Mouse (Mus musculus): ENCODE measurements at regions not wholly inside any gene's neighbourhood (a gene's known extent, or its start where the extent isn't known, plus 50 kb on each side); places are given as distances from the start of the nearest gene placed in this dataset.

DNA sequence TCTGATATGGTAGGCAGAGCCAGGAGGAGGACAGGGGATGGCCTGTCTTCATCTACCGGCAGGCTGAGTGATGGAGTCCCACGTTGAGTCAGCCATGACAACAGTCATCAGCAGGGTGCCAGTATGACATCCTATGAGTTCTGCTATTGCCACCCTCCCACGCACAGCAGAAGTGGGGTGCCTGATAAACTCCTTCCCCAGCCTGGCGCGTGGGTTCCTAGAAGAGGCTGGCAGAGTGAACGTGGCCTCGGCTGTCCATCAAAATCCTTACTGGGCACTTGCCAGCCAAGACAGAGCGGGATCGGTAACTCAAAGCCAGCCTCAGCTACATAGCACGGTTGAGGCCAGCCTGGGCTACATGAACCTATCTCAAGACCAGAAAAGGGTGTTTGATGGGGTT is 202.5 kb upstream of the Igsf21 start:
- TF ChIP-seq CTCF (IDR thresholded peaks at IDR 0.05; ENCODE audit: low read depth) (no peak), EP300 (optimal IDR thresholded peaks at IDR 0.05) (no peak)

All from stomach, postnatal 0 days (tissue).